Mouse (Mus musculus) v-Abl transformed pro-B cells (cell line): ENCODE results near the gene Faap100.

Experiments
- in situ Hi-C, 2 experiments: fragments of 400-800 bp; cut with MboI; formaldehyde crosslinking; loops; one replicate each; pipeline ENCODE4 v1.15.1; 2025; ENCODE audit not compliant: unreplicated experiment in 2 of 2

Gene Faap100

GRCm38 (mm10) chr11:120339978-120340513 is 38.5 kb downstream of the Faap100 start:
- in situ Hi-C loops, result no loop called here

GRCm38 (mm10) chr11:120338786-120339185 is 39.8 kb downstream of the Faap100 start:
- in situ Hi-C loops, result no loop called here

GRCm38 (mm10) chr11:120337447-120337846 is 41.1 kb downstream of the Faap100 start:
- in situ Hi-C loops, result no loop called here

GRCm38 (mm10) chr11:120335431-120336021 is 43.0 kb downstream of the Faap100 start:
- in situ Hi-C loops, result no loop called here

GRCm38 (mm10) chr11:120320156-120320555 is 58.4 kb downstream of the Faap100 start:
- in situ Hi-C loops, result no loop called here

GRCm38 (mm10) chr11:120319310-120319709 is 59.3 kb downstream of the Faap100 start:
- in situ Hi-C loops, result no loop called here
